Mouse (Mus musculus) adrenal gland, adult 10 weeks (tissue): ENCODE results near the gene 4930407I10Rik. TPM values are rescaled to one million over a fixed set of nuclear protein-coding genes. Genes with fewer than 3 reads are reported as not detected.

Source experiments
- polyA plus RNA-seq: library from polyadenylated mRNA; stranded (reverse); fragments of 350-450 nt; fragmentation: Illumina TruSeq; extraction: RNeasy Lipid Tissue Mini Kit (QIAGEN cat#74804); gene quantifications from one replicate; pipeline ENCODE4 v1.2.3, GENCODE M21; 2014; ENCODE audit warnings: low read depth, low replicate concordance

Gene 4930407I10Rik
- polyA plus RNA-seq = not detected

GRCm38 (mm10) chr15:82058719-82059201 lies at the start of gene 4930407I10Rik:
Gene 4930407I10Rik, plus strand, starts transcription at chr15:82059151.

GRCm38 (mm10) chr15:82033762-82034161 lies 25.2 kb upstream of the 4930407I10Rik start, which contains the start of gene Desi1:
Gene Desi1, minus strand, starts transcription at chr15:82033862.

GRCm38 (mm10) chr15:82047080-82047883 lies 11.7 kb upstream of the 4930407I10Rik start, which contains the start of gene Snu13:
Gene Snu13, minus strand, starts transcription at chr15:82047598.

GRCm38 (mm10) chr15:82069898-82070297 lies 10.9 kb downstream of the 4930407I10Rik start, which contains the start of gene Mei1:
Gene Mei1, plus strand, starts transcription at chr15:82069996.

Other genes starting within 250 kb of the 4930407I10Rik start
- 15.7 TPM for gene Tob2, start 200.4 kb upstream of the 4930407I10Rik start, polyA plus RNA-seq
- 20.7 TPM for gene Phf5a, start 187.2 kb upstream of the 4930407I10Rik start, polyA plus RNA-seq
- 113 TPM for gene Aco2, start 186.8 kb upstream of the 4930407I10Rik start, polyA plus RNA-seq
- gene Polr3h, start 132.9 kb upstream of the 4930407I10Rik start, polyA plus RNA-seq = 3.6 TPM
- gene Csdc2, start 122.4 kb upstream of the 4930407I10Rik start, polyA plus RNA-seq = 0.52 TPM
- 2.3 TPM for gene Pmm1, start 98.2 kb upstream of the 4930407I10Rik start, polyA plus RNA-seq
- not detected for gene 1700029P11Rik, start 78.6 kb upstream of the 4930407I10Rik start, polyA plus RNA-seq
- gene Xrcc6, start 71.3 kb upstream of the 4930407I10Rik start, polyA plus RNA-seq = 290 TPM
- gene Desi1, start 25.3 kb upstream of the 4930407I10Rik start, polyA plus RNA-seq = 43.8 TPM
- 480 TPM for gene Snu13, start 11.6 kb upstream of the 4930407I10Rik start, polyA plus RNA-seq
- not detected for gene Mei1, start 10.8 kb downstream of the 4930407I10Rik start, polyA plus RNA-seq
- 1.9 TPM for gene Ccdc134, start 68.8 kb downstream of the 4930407I10Rik start, polyA plus RNA-seq
- gene Srebf2, start 88.0 kb downstream of the 4930407I10Rik start, polyA plus RNA-seq = 14.1 TPM
- not detected for gene Shisa8, start 153.7 kb downstream of the 4930407I10Rik start, polyA plus RNA-seq
- not detected for gene Tnfrsf13c, start 165.2 kb downstream of the 4930407I10Rik start, polyA plus RNA-seq
- not detected for gene Cenpm, start 185.6 kb downstream of the 4930407I10Rik start, polyA plus RNA-seq
- gene 1500009C09Rik, start 193.2 kb downstream of the 4930407I10Rik start, polyA plus RNA-seq = not detected
- 2.0 TPM for gene Sept3, start 215.7 kb downstream of the 4930407I10Rik start, polyA plus RNA-seq
- gene Wbp2nl, start 239.8 kb downstream of the 4930407I10Rik start, polyA plus RNA-seq = not detected